Mouse (Mus musculus) intestine, embryonic 15.5 days (tissue): ENCODE data around the gene Tmem132d. TPM values are rescaled to one million over a fixed set of nuclear protein-coding genes. Genes with fewer than 3 reads are reported as not detected.
A peak's percentile ranks its signal among the peaks of the same experiment; 100 is the strongest.

Experiments used
- ATAC-seq: fragments of 200-750 bp; cut with Nextera tagmentation; 2 replicates; pipeline ENCODE4 v1.8.0; 2017; ENCODE audit warnings: moderate TSS enrichment, moderate library complexity
- H3K27ac ChIP-seq: fragments of 300-500 bp; sonication (generic); 2 replicates; pipeline ENCODE4 v1.5.1; 2015; ENCODE audit warnings: mild to moderate bottlenecking, inconsistent platforms
- H3K27me3 ChIP-seq: fragments of 300-500 bp; sonication (generic); replicated peaks from 2 replicates; pipeline ENCODE4 v1.6.1; 2015; ENCODE audit warnings: inconsistent platforms
- H3K36me3 ChIP-seq: fragments of 300-500 bp; sonication (generic); 2 replicates; pipeline ENCODE4 v1.6.1; 2015; ENCODE audit warnings: inconsistent platforms
- H3K4me1 ChIP-seq: fragments of 300-500 bp; sonication (generic); replicated peaks from 2 replicates; pipeline ENCODE4 v1.6.1; 2015; ENCODE audit warnings: inconsistent platforms
- H3K4me2 ChIP-seq: fragments of 300-500 bp; sonication (generic); replicated peaks from 2 replicates; pipeline ENCODE4 v1.6.1; 2015; ENCODE audit warnings: mild to moderate bottlenecking, inconsistent platforms
- H3K4me3 ChIP-seq: fragments of 300-500 bp; sonication (generic); replicated peaks from 2 replicates; pipeline ENCODE4 v1.5.1; 2015; ENCODE audit warnings: inconsistent platforms
- H3K9ac ChIP-seq: fragments of 300-500 bp; sonication (generic); 2 replicates; pipeline ENCODE4 v1.6.1; 2015; ENCODE audit warnings: inconsistent platforms
- H3K9me3 ChIP-seq: fragments of 300-500 bp; sonication (generic); 2 replicates; pipeline ENCODE4 v1.6.1; 2016; ENCODE audit warnings: inconsistent platforms
- WGBS: fragments of 180-500 bp; shearing (Covaris S2); methylation state at CpG from one replicate; pipeline ENCODE4 v1.1.7; 2015; 5-methylcytosine and 5-hydroxymethylcytosine counted together
- polyA plus RNA-seq: library from polyadenylated mRNA; unstranded; fragments of >200 nt; fragmentation: Nextera tagmentation; extraction: Ambion mirVana; gene quantifications from 2 replicates; pipeline ENCODE4 v1.2.1, GENCODE M21; 2015

Gene Tmem132d
- 0.03 and 0.10 TPM in 2 replicates for polyA plus RNA-seq

DNA sequence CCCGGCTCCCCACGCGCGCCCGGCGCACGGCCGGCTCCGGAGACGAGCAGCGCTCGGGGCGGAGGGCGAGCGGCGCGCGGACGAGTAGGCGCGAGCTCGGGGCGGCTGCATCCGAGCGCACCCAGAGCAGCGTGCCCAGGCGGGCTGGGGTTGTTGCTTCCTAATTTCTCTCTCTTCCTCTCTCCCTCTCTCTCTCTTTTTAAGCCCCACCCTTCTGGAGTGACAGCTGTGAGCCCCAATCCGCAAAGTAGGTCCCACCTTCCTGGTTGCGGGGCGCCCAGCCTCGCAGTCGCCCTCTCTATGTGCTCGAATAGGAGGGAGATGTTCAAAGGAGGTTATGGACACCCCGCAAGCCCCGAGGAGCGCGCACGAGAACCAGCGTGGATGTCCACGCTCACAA is at the start of gene Tmem132d:
TSS of gene Tmem132d (minus strand) at position 162 of the 400 bp plus-strand sequence.
- ATAC-seq: no peak
- Histone ChIP-seq H3K4me1 (no peaks in the 10 kb centered on the region), H3K9me3 (no peaks in the 10 kb centered on the region), H3K27me3 (peaks cover 48% of the 10 kb centered on the region), H3K9ac (no peak within 1 kb of the TSS), H3K36me3 (no peaks in the 10 kb centered on the region), H3K27ac (no peak within 1 kb of the TSS), H3K4me3 (peak within 1 kb of the TSS; percentile 27), H3K4me2 (peak within 1 kb of the TSS; percentile 51)
- 1% methylated on average over 40 of the region's 40 CpGs for WGBS

DNA sequence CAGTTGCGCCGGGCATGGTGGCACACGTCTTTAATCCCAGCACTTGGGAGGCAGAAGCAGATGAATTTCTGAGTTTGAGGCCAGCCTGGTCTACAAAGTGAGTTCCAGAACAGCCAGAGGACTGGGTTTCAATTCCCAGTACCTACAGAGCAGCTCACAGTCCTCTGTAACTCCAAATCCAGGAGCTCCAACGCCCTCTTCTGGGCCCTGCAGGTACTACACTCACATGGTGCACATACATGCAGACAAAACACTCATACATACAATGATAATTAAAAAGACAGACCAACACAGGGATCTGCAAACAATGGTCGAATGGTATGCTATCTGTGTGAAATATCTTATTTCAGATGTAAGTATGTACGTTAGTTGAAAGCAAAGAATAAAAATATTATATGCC is 47.9 kb upstream of the Tmem132d start:
- Histone ChIP-seq H3K9ac (no peak overlapping the region), H3K36me3 (no peaks in the 10 kb centered on the region), H3K27me3 (peaks cover 13% of the 10 kb centered on the region), H3K27ac (no peak overlapping the region), H3K9me3 (no peaks in the 10 kb centered on the region), H3K4me3 (no peak overlapping the region), H3K4me2 (no peak overlapping the region), H3K4me1 (no peaks in the 10 kb centered on the region)
- 80% methylated on average over 6 of the region's 6 CpGs for WGBS
- no peak for ATAC-seq

DNA sequence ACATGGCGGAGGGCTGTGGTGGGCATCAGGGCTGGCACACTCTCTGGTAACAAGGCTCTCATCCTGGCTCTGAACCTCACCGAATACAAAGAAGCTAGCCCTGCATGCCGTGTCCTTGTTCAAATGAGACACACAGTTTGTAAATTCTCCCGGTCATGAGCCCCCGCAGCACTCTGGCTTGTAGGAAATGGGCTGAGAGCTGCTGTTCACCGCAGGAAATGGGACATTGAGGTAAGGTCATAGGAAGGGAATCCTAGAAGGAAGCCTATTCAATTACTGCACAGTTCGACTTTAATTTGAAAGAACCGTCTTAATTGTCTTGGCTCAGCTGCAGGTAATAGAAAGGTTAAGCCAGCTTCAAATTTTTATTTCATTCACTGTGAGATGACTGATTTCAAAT is 42.5 kb upstream of the Tmem132d start:
- 79% methylated on average over 8 of the region's 8 CpGs for WGBS
- no peak for ATAC-seq
- H3K9ac ChIP-seq: no peak overlapping the region
- no peaks in the 10 kb centered on the region for H3K36me3 ChIP-seq
- H3K4me3 ChIP-seq: no peak overlapping the region
- H3K27me3 ChIP-seq: no peaks in the 10 kb centered on the region
- H3K4me2 ChIP-seq: no peak overlapping the region
- H3K9me3 ChIP-seq: no peaks in the 10 kb centered on the region
- no peak overlapping the region for H3K27ac ChIP-seq
- no peaks in the 10 kb centered on the region for H3K4me1 ChIP-seq

DNA sequence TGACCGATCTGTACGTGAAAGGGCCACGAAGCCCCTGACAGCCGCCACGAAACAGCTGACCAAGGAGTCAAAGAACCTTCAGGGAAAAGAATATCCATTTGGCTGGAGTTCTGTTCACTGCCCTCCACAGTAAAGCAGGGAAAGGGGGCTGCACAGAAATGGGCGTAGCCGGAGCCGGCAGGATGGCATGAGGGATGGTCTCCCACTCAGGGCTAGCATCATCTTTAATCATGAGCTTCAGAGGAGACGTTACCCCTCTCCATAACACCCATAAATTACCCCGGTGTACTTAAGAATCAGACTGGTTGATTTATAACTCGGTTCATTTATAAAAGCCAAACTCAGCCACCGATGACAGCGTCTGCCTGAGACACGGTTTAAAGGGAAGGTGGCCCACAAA is 36.9 kb upstream of the Tmem132d start:
- H3K36me3 ChIP-seq: no peaks in the 10 kb centered on the region
- no peaks in the 10 kb centered on the region for H3K4me1 ChIP-seq
- no peak overlapping the region for H3K4me3 ChIP-seq
- H3K27me3 ChIP-seq: no peaks in the 10 kb centered on the region
- H3K4me2 ChIP-seq: no peak overlapping the region
- no peak overlapping the region for H3K27ac ChIP-seq
- H3K9ac ChIP-seq: no peak overlapping the region
- no peak for ATAC-seq
- H3K9me3 ChIP-seq: no peaks in the 10 kb centered on the region
- 47% methylated on average over 14 of the region's 14 CpGs for WGBS

DNA sequence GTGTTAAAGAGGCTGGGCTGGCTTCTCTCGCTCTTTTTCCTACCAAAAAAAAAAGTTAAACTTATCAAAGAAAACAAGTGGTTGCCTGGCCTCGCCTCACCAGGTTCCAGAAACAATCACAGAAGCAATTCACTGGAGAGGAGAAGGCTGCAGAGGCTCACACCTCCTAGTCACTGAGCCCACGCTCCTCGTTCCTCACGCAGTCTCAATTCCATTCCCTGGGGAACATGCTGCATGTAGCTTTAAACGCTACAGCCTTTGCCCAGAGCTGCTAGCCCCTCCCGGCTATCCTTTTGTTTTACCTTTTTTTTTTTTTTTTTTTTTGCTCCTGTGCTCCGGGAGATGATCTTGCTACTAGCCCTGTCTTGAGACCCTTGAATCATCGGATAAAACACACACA is 31.6 kb upstream of the Tmem132d start:
- Histone ChIP-seq H3K4me1 (no peaks in the 10 kb centered on the region), H3K4me2 (no peak overlapping the region), H3K27me3 (no peaks in the 10 kb centered on the region), H3K27ac (no peak overlapping the region), H3K9me3 (no peaks in the 10 kb centered on the region), H3K4me3 (no peak overlapping the region), H3K36me3 (no peaks in the 10 kb centered on the region), H3K9ac (no peak overlapping the region)
- no peak for ATAC-seq
- WGBS: 15% methylated on average over 9 of the region's 9 CpGs

DNA sequence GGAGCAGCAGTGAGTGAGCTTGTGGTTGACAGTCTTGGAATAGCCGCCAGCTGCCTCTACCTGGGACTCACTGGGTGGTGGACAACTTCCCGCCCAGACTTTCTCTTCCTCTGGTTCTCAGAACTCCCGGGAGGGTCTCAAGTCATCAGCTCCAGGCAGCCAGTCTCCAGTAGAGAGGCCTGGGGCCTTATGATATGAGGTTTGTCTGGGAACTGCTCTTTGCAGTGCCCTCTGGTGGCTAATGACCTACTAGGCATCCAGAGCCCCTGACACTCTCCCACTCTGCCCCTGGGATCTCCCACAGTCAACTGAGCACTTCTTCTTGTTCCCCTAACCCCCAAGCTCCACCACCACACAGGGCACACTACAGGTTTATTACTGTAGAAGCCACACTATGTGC is 27.7 kb upstream of the Tmem132d start:
- H3K4me3 ChIP-seq: no peak overlapping the region
- no peaks in the 10 kb centered on the region for H3K9me3 ChIP-seq
- 45% methylated on average over 3 of the region's 3 CpGs for WGBS
- H3K36me3 ChIP-seq: no peaks in the 10 kb centered on the region
- H3K27me3 ChIP-seq: no peaks in the 10 kb centered on the region
- H3K27ac ChIP-seq: no peak overlapping the region
- H3K4me2 ChIP-seq: no peak overlapping the region
- H3K4me1 ChIP-seq: no peaks in the 10 kb centered on the region
- H3K9ac ChIP-seq: no peak overlapping the region
- ATAC-seq: no peak

DNA sequence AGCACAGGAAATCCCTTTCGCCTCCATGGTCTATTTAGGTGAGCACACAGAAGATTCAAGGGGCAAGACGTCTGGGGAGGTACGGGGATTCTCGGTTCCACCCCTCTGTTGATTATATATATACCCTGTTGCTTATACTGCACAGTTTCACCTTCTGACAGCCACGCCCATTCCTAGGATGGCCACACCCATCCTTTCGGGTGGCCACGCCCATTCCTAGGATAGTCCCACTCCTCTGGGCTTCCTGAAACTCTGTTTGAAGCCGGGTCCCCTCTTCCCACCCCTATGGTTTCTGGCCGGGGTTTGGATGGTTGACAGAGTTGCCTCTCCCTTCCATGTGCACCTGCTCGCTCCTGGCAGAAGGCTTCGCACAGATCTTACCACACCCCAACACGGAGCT is 22.9 kb upstream of the Tmem132d start:
- no peak overlapping the region for H3K4me3 ChIP-seq
- H3K36me3 ChIP-seq: no peaks in the 10 kb centered on the region
- 76% methylated on average over 12 of the region's 12 CpGs for WGBS
- H3K9ac ChIP-seq: no peak overlapping the region
- no peaks in the 10 kb centered on the region for H3K4me1 ChIP-seq
- H3K4me2 ChIP-seq: no peak overlapping the region
- no peaks in the 10 kb centered on the region for H3K27me3 ChIP-seq
- ATAC-seq: no peak
- no peaks in the 10 kb centered on the region for H3K9me3 ChIP-seq
- H3K27ac ChIP-seq: no peak overlapping the region

DNA sequence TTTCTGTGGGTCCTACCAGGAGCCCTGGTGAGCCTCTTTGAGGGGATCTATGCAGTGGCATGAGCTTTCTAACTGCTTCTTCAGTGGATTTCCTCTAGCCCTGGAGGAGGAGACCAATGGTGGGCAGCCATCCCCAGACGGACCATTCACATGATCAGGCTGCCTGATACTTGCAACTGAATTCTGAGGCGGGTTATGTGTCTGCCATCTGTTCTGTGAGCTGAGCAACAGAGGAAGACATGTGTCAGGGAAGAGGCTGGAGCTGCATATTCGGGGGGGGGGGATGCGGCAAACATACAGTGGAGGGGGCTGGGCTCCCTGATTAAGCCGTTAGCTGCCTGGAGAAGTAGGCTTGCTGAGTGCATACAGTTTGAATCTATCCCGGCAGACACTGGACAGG is 19.3 kb upstream of the Tmem132d start:
- no peak for ATAC-seq

DNA sequence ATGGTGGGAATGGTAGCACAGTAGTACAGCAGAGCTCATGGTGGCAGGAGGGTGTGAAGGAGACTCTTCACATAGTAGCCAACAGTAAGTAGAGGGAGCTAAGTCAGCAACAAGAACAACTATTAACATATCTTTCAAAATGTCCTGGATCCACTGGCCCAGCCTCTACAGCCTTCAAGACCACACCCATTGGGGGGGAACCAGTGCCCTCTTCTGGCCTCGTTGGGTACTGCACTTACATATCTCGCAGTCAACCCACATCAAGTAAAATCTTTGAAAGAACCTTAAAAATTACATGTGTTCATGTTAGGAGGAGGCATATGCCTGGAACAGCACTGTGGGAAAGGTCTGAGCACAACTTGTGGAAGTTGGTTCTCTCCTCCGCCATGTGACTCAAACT is 17.9 kb upstream of the Tmem132d start:
- Histone ChIP-seq H3K4me3 (no peak overlapping the region), H3K27me3 (no peaks in the 10 kb centered on the region), H3K4me1 (no peaks in the 10 kb centered on the region), H3K9me3 (no peaks in the 10 kb centered on the region), H3K9ac (no peak overlapping the region), H3K36me3 (no peaks in the 10 kb centered on the region), H3K27ac (no peak overlapping the region), H3K4me2 (no peak overlapping the region)
- ATAC-seq: no peak
- 83% methylated on average over 3 of the region's 3 CpGs for WGBS

More for the DNA sequence above, 19.3 kb upstream of the Tmem132d start:
- Histone ChIP-seq H3K9me3 (no peaks in the 10 kb centered on the region), H3K9ac (no peak overlapping the region), H3K27me3 (no peaks in the 10 kb centered on the region), H3K4me2 (no peak overlapping the region), H3K36me3 (no peaks in the 10 kb centered on the region), H3K27ac (no peak overlapping the region), H3K4me1 (no peaks in the 10 kb centered on the region), H3K4me3 (no peak overlapping the region)
- WGBS: 45% methylated on average over 6 of the region's 6 CpGs

DNA sequence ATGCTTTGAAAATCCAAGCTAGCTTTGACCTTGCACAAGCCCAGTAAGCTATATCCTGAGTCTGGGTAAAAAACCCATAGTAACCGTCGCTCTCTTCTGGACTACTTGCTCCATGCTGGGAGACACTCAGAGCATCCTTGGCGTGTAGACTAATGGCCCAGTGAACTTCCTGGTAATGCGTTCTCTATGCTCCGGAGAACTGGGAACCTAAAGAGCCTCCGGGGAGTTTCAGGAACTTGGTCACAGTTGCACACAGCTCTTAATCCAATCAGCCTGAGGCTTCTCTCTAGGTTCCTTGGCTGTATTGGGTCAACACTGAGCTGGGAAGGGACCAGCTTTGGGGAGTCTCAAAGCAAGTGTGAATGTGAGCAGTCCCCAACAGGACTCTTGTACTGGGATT is 12.0 kb upstream of the Tmem132d start:
- WGBS: 28% methylated on average over 6 of the region's 6 CpGs
- Histone ChIP-seq H3K4me1 (0 out of 2 replicates have a peak, but pooled peaks cover 4% of the 10 kb centered on the region), H3K4me2 (no peak overlapping the region), H3K27ac (no peak overlapping the region), H3K9me3 (no peaks in the 10 kb centered on the region), H3K27me3 (peaks cover 27% of the 10 kb centered on the region), H3K9ac (no peak overlapping the region), H3K36me3 (no peaks in the 10 kb centered on the region), H3K4me3 (no peak overlapping the region)
- no peak for ATAC-seq

DNA sequence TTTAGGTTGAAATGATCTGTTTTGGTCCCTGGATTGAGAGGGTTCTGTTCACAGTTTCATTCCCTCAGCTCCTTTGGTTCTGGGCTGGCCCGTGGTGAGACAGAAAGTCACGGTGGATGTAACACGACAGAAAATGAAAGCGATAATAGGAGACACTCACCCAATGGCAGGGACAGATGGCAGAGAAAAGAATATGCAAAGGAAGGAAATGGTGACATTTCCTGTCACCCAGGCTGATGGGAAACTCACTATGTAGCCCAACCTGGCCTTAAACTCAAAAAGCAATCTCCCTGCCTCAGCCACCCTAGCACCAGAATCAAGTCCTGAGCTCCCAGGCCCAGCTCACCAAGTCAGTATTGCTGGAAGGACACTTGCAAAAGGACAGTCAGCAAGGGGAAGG is 11.0 kb upstream of the Tmem132d start:
- Histone ChIP-seq H3K27ac (no peak overlapping the region), H3K36me3 (no peaks in the 10 kb centered on the region), H3K4me3 (no peak overlapping the region), H3K27me3 (peaks cover 27% of the 10 kb centered on the region), H3K9me3 (no peaks in the 10 kb centered on the region), H3K9ac (no peak overlapping the region), H3K4me2 (peak overlapping the region; percentile 38; the same call in 1 of the 2 replicates), H3K4me1 (0 out of 2 replicates have a peak, but pooled peaks cover 4% of the 10 kb centered on the region)
- ATAC-seq: no peak
- WGBS: 39% methylated on average over 4 of the region's 4 CpGs

DNA sequence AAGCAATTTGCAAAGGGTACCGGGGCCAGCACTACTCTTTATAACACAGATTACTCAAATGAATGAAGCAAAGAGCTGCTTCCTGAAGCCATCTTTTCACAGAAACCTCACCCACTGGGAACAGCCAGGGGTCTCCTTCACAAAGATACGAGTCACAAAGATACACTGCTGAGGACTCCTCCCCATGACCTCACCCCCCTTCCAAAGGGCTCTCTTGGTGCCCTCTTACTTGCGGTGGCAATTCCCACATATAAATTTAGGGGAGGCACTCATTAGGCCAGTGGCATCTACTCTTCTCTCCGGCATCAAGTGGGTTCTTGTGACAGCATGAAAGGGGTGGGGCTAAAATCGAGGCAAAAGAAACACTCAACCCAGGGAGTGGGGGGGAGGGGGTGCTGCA is 8.2 kb upstream of the Tmem132d start:
- H3K4me3 ChIP-seq: no peak overlapping the region
- no peak overlapping the region for H3K27ac ChIP-seq
- H3K36me3 ChIP-seq: no peaks in the 10 kb centered on the region
- H3K4me1 ChIP-seq: 0 out of 2 replicates have a peak, but pooled peaks cover 4% of the 10 kb centered on the region
- ATAC-seq: no peak
- no peak overlapping the region for H3K9ac ChIP-seq
- no peak overlapping the region for H3K4me2 ChIP-seq
- peaks cover 37% of the 10 kb centered on the region for H3K27me3 ChIP-seq
- 17% methylated on average over 5 of the region's 5 CpGs for WGBS
- no peaks in the 10 kb centered on the region for H3K9me3 ChIP-seq

DNA sequence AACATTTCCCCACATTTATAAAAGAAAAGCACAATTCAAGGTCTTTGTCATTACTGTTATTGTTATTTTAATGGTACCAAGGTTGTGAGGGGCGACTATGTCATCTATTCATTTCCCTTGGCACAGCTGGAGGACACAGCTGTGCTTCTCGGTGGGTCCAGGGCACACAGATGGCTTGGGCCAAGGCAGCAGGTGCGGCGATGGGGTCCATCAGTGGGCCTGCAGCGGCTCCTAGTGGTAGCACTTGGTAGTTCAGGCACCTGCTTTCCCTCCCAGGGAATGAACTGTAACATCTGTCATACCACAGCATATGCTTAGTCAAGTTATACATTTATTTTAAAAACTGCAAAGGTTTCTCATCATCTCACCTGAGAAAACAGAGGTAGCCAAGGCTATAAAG is 7.0 kb upstream of the Tmem132d start:
- 0% methylated on average over 5 of the region's 5 CpGs for whole genome bisulfite sequencing
- no peak for ATAC-seq
- Histone ChIP-seq H3K9me3 (no peaks in the 10 kb centered on the region), H3K9ac (no peak overlapping the region), H3K4me1 (0 out of 2 replicates have a peak, but pooled peaks cover 4% of the 10 kb centered on the region), H3K27me3 (peaks cover 36% of the 10 kb centered on the region), H3K4me2 (no peak overlapping the region), H3K27ac (no peak overlapping the region), H3K4me3 (no peak overlapping the region), H3K36me3 (no peaks in the 10 kb centered on the region)
